Mouse (Mus musculus): ENCODE data around the gene Hps5. TPM values are rescaled to one million over a fixed set of nuclear protein-coding genes. Genes with fewer than 3 reads are reported as not detected.

Hps5 gene
- total RNA-seq, 1 experiment = 17.4 TPM

DNA sequence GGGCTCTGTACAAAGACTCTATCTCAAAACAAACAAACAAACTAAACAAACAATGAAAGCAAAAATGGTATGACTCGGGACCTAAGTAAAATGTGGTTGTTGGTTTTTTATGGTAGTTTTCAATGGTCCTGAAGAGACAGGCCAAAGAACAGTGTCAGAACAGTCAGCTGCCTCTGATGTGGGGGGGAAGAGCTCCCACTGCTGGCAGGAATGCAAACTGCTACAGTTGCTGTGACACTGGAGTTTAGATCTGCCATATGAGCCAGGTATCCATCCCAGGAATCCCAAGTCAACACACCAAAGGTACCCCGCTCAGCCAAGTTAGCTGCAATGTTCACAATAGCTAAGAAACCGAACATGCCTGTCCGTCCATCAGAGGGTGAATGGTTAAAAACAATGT lies 25.2 kb downstream of the Hps5 start:
- Histone ChIP-seq H3K4me3 (ENCODE audit: insufficient read depth in 1 of 2, low read depth in 1 of 2, low read length in 2 of 2, poor library complexity in 1 of 2, severe bottlenecking in 1 of 2) (no peak overlapping the region), H3K27ac (ENCODE audit: insufficient read depth, low read depth, low read length, poor library complexity, severe bottlenecking) (no peak overlapping the region), H3K9me3 (ENCODE audit: control insufficient read depth, insufficient read depth, low read depth, low read length) (no peaks in the 10 kb centered on the region), H3K4me1 (ENCODE audit: control insufficient read depth in 2 of 2, insufficient read depth in 2 of 2, low read length in 2 of 2, poor library complexity in 1 of 2) (peaks cover 0 to 3% of the 10 kb centered on the region in 2 experiments; a peak in 2 of 4 replicates), H3K36me3 (ENCODE audit: control insufficient read depth, insufficient read depth, low read length, poor library complexity, severe bottlenecking) (peaks cover 7% of the 10 kb centered on the region), H3K9ac (ENCODE audit: insufficient read depth, low read depth, low read length, poor library complexity, severe bottlenecking) (no peak overlapping the region)
- in situ Hi-C loops (cut with MboI; ENCODE audit: low sequenced_read_pairs in 2 of 2, unreplicated experiment in 2 of 2) = no loop called here
- TF ChIP-seq MAFK (IDR thresholded peaks at IDR 0.05; ENCODE audit: insufficient read depth, low read depth, low read length) (no peak), ZNF384 (IDR thresholded peaks at IDR 0.05; ENCODE audit: low read depth, low read length) (peak; percentile 83), HCFC1 (IDR thresholded peaks at IDR 0.05; ENCODE audit: borderline replicate concordance, insufficient read depth, low read length) (no peak)
- DNase-seq (ENCODE audit: low read depth, low spot score) = peak; percentile 65

DNA sequence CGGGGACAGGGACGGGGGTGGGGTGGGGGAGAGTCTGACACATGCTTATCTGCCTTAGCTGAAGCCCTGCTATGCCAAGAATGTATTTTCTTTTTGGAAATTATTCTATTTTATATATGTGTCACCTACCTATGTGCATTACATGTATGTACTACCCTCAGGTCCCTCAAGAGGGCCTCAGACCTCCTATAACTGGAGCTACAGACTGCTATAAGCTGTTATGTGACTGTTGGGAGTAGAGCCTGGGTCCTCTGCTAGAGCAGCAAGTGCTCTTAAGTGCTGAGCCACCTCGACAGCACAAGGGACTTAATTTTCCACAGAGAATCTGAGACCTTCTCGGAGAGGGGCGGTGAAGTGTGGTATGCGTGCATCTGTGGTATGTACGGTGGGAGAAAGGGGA lies 27.4 kb downstream of the Hps5 start:
- peaks cover 0 to 3% of the 10 kb centered on the region in 2 experiments; a peak in 2 of 4 replicates for H3K4me1 ChIP-seq (ENCODE audit: control insufficient read depth in 2 of 2, insufficient read depth in 2 of 2, low read length in 2 of 2, poor library complexity in 1 of 2)
- no peak overlapping the region for H3K27ac ChIP-seq (ENCODE audit: insufficient read depth, low read depth, low read length, poor library complexity, severe bottlenecking)
- H3K36me3 ChIP-seq (ENCODE audit: control insufficient read depth, insufficient read depth, low read length, poor library complexity, severe bottlenecking) = peaks cover 7% of the 10 kb centered on the region
- in situ Hi-C loops (cut with MboI; ENCODE audit: low sequenced_read_pairs in 2 of 2, unreplicated experiment in 2 of 2) = no loop called here
- TF ChIP-seq MAFK (IDR thresholded peaks at IDR 0.05; ENCODE audit: insufficient read depth, low read depth, low read length) (no peak), ZNF384 (IDR thresholded peaks at IDR 0.05; ENCODE audit: low read depth, low read length) (no peak), CHD2 (IDR thresholded peaks at IDR 0.05; ENCODE audit: low read depth, low read length) (no peak), ZC3H11A (IDR thresholded peaks at IDR 0.05; ENCODE audit: borderline replicate concordance, low read depth, low read length) (no peak), HCFC1 (IDR thresholded peaks at IDR 0.05; ENCODE audit: borderline replicate concordance, insufficient read depth, low read length) (no peak)
- H3K4me3 ChIP-seq (ENCODE audit: insufficient read depth in 1 of 2, low read depth in 1 of 2, low read length in 2 of 2, poor library complexity in 1 of 2, severe bottlenecking in 1 of 2) = 0 out of 4 replicates have a peak overlapping the region, but pooled peaks of 1 of the 2 experiments have one; percentile 13
- no peaks in the 10 kb centered on the region for H3K9me3 ChIP-seq (ENCODE audit: control insufficient read depth, insufficient read depth, low read depth, low read length)
- no peak for DNase-seq (ENCODE audit: low read depth, low spot score)
- no peak overlapping the region for H3K9ac ChIP-seq (ENCODE audit: insufficient read depth, low read depth, low read length, poor library complexity, severe bottlenecking)

DNA sequence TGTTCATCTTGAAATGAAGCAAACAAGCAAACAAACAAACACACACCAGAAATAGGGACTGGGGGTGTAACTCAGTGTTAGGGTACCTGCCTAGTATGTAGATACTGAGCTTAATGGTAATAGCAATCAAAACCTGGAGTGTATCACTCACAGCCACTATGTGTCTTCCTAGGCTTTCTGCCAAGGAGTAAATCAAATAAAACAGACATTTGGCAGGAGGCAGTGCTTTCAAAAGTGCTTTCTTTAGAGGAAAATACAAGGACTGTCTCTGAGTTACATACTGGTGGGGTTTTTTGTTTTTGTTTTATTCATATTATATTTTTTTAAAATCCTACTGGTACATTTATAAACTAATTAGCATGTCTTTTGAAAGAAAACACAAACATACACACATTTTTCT lies 28.5 kb downstream of the Hps5 start:
- no peak for TF ChIP-seq HCFC1 (IDR thresholded peaks at IDR 0.05; ENCODE audit: borderline replicate concordance, insufficient read depth, low read length)
- no peak for TF ChIP-seq CHD2 (IDR thresholded peaks at IDR 0.05; ENCODE audit: low read depth, low read length)
- TF ChIP-seq ZC3H11A (IDR thresholded peaks at IDR 0.05; ENCODE audit: borderline replicate concordance, low read depth, low read length) = no peak
- TF ChIP-seq ZNF384 (IDR thresholded peaks at IDR 0.05; ENCODE audit: low read depth, low read length) = no peak
- H3K36me3 ChIP-seq (ENCODE audit: control insufficient read depth, insufficient read depth, low read length, poor library complexity, severe bottlenecking) = peaks cover 13% of the 10 kb centered on the region
- no peak overlapping the region for H3K4me3 ChIP-seq (ENCODE audit: insufficient read depth in 1 of 2, low read depth in 1 of 2, low read length in 2 of 2, poor library complexity in 1 of 2, severe bottlenecking in 1 of 2)
- no peak overlapping the region for H3K9ac ChIP-seq (ENCODE audit: insufficient read depth, low read depth, low read length, poor library complexity, severe bottlenecking)
- no peaks in the 10 kb centered on the region for H3K9me3 ChIP-seq (ENCODE audit: control insufficient read depth, insufficient read depth, low read depth, low read length)
- in situ Hi-C loops (cut with MboI; ENCODE audit: low sequenced_read_pairs in 2 of 2, unreplicated experiment in 2 of 2) = no loop called here
- no peak overlapping the region for H3K27ac ChIP-seq (ENCODE audit: insufficient read depth, low read depth, low read length, poor library complexity, severe bottlenecking)
- H3K4me1 ChIP-seq (ENCODE audit: control insufficient read depth in 2 of 2, insufficient read depth in 2 of 2, low read length in 2 of 2, poor library complexity in 1 of 2) = peaks cover 0 to 3% of the 10 kb centered on the region in 2 experiments; a peak in 2 of 4 replicates
- no peak for DNase-seq (ENCODE audit: low read depth, low spot score)

DNA sequence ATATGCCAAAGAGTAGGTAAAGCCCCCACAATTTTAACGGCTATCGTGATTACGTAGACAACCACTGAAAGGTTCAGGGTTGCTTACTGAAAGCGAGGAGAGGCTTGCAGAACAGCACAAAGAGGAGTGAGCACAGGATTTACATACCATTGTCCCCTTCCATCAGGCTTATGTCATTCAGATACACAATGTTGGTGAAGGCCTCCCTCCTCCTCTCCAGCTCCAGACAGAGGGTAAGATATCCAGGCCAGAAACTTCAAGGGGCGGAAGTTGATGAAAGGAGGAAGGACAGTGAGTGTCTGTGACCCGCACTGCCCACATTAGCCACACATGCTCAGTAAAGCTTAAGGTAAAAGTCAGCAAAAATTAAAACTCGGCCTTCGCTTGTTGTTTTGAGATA lies 31.2 kb downstream of the Hps5 start:
- in situ Hi-C loops (cut with MboI; ENCODE audit: low sequenced_read_pairs in 2 of 2, unreplicated experiment in 2 of 2) = no loop called here
- no peak for DNase-seq (ENCODE audit: low read depth, low spot score)
- no peak overlapping the region for H3K9ac ChIP-seq (ENCODE audit: insufficient read depth, low read depth, low read length, poor library complexity, severe bottlenecking)

DNA sequence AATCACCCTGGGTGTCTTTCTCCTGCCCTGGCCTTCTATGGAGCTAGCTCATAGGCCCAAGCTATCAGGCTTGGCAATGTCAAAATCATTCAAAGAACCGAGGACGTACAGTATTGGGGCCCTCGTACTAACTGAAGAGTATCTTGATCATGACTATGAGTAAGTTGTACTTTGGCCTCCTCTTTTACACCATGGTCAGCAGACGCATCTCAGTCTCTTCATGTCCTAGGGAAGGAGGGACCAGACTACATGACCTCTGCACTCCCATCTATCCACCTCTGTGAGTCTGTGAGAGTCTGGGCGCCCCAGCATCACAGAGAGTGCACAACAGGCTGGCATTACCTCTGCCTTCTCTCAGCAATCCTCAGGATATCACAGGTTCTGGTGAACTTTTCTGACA lies 33.3 kb downstream of the Hps5 start:
- no peak for TF ChIP-seq MAFK (IDR thresholded peaks at IDR 0.05; ENCODE audit: insufficient read depth, low read depth, low read length)
- no peak for TF ChIP-seq ZNF384 (IDR thresholded peaks at IDR 0.05; ENCODE audit: low read depth, low read length)
- TF ChIP-seq ZC3H11A (IDR thresholded peaks at IDR 0.05; ENCODE audit: borderline replicate concordance, low read depth, low read length) = no peak
- no peak for TF ChIP-seq HCFC1 (IDR thresholded peaks at IDR 0.05; ENCODE audit: borderline replicate concordance, insufficient read depth, low read length)
- TF ChIP-seq CHD2 (IDR thresholded peaks at IDR 0.05; ENCODE audit: low read depth, low read length) = no peak
- H3K4me1 ChIP-seq (ENCODE audit: control insufficient read depth in 2 of 2, insufficient read depth in 2 of 2, low read length in 2 of 2, poor library complexity in 1 of 2) = peaks cover 0 to 5% of the 10 kb centered on the region in 2 experiments; a peak in 1 of 4 replicates
- no peak overlapping the region for H3K4me3 ChIP-seq (ENCODE audit: insufficient read depth in 1 of 2, low read depth in 1 of 2, low read length in 2 of 2, poor library complexity in 1 of 2, severe bottlenecking in 1 of 2)
- no peaks in the 10 kb centered on the region for H3K9me3 ChIP-seq (ENCODE audit: control insufficient read depth, insufficient read depth, low read depth, low read length)
- no peak overlapping the region for H3K9ac ChIP-seq (ENCODE audit: insufficient read depth, low read depth, low read length, poor library complexity, severe bottlenecking)
- no peak overlapping the region for H3K27ac ChIP-seq (ENCODE audit: insufficient read depth, low read depth, low read length, poor library complexity, severe bottlenecking)
- peaks cover 11% of the 10 kb centered on the region for H3K36me3 ChIP-seq (ENCODE audit: control insufficient read depth, insufficient read depth, low read length, poor library complexity, severe bottlenecking)
- no peak for DNase-seq (ENCODE audit: low read depth, low spot score)
- in situ Hi-C loops (cut with MboI; ENCODE audit: low sequenced_read_pairs in 2 of 2, unreplicated experiment in 2 of 2) = no loop called here

More for the DNA sequence above, 31.2 kb downstream of the Hps5 start:
- Histone ChIP-seq H3K4me3 (ENCODE audit: insufficient read depth in 1 of 2, low read depth in 1 of 2, low read length in 2 of 2, poor library complexity in 1 of 2, severe bottlenecking in 1 of 2) (no peak overlapping the region), H3K4me1 (ENCODE audit: control insufficient read depth in 2 of 2, insufficient read depth in 2 of 2, low read length in 2 of 2, poor library complexity in 1 of 2) (peaks cover 0 to 6% of the 10 kb centered on the region in 2 experiments; a peak in 2 of 4 replicates), H3K9me3 (ENCODE audit: control insufficient read depth, insufficient read depth, low read depth, low read length) (no peaks in the 10 kb centered on the region), H3K36me3 (ENCODE audit: control insufficient read depth, insufficient read depth, low read length, poor library complexity, severe bottlenecking) (peaks cover 16% of the 10 kb centered on the region), H3K27ac (ENCODE audit: insufficient read depth, low read depth, low read length, poor library complexity, severe bottlenecking) (no peak overlapping the region)
- TF ChIP-seq ZNF384 (IDR thresholded peaks at IDR 0.05; ENCODE audit: low read depth, low read length) (no peak), ZC3H11A (IDR thresholded peaks at IDR 0.05; ENCODE audit: borderline replicate concordance, low read depth, low read length) (no peak), HCFC1 (IDR thresholded peaks at IDR 0.05; ENCODE audit: borderline replicate concordance, insufficient read depth, low read length) (no peak), MAFK (IDR thresholded peaks at IDR 0.05; ENCODE audit: insufficient read depth, low read depth, low read length) (no peak), CHD2 (IDR thresholded peaks at IDR 0.05; ENCODE audit: low read depth, low read length) (no peak)
